Mouse (Mus musculus) lung, adult 2 months (tissue): ENCODE data around the gene Slc15a5.

ENCODE experiments used
- CTCF ChIP-seq: fragments of 200-500 bp; IDR thresholded peaks from 2 replicates; pipeline ENCODE4 v1.5.1; 2011; ENCODE audit warnings: mild to moderate bottlenecking, low read length, control low read depth; ENCODE audit not compliant: insufficient read depth
- POLR2A ChIP-seq: fragments of 200-500 bp; IDR thresholded peaks from 2 replicates; pipeline ENCODE4 v1.6.1; 2011; ENCODE audit warnings: low read depth, mild to moderate bottlenecking, control low read depth, low read length, borderline replicate concordance; ENCODE audit errors: extremely low read depth

DNA sequence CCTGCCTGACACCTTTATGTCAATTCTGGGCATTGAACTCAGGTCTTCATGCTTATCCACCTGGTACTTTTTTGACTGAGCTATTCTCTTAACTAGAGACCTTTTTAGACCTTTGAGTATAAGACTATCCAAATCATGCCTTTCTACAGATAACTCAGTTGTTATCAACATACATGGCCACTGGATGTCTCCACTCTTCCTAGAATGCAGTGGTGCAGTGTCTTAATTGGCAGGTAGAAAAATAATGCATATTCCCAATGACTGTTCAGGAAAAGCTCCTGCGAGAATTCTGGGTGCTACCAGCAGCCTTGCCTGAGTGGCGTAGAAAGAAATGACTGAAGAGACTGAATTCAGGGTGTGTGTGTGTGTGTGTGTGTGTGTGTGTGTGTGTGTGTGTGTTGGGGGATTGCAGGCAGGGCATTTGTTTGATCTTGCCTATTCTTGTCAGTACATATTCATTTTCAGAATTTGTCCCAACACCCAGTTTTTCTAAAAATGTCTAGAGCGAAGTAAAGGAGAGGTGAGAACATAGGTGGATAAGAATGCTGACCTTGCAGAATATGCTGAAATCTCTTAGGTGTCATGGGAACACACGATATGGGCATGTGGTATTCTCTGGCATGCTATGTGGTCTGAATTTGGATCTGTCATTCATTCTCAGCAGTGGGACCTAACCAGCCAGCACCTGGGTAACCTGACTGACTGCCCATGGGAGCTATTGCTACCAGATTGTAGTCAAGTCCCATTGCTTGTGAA lies 119.5 kb downstream of the Slc15a5 start:
- TF ChIP-seq CTCF = no peak
- TF ChIP-seq POLR2A = no peak
